Mouse (Mus musculus) heart, postnatal 14 days (tissue): ENCODE measurements around the gene Tbc1d15. TPM values are rescaled to one million over a fixed set of nuclear protein-coding genes. Genes with fewer than 3 reads are reported as not detected.
A peak's percentile ranks its signal among the peaks of the same experiment; 100 is the strongest.

Source experiments
- DNase-seq, 2 experiments: peaks; one replicate each; pipeline ENCODE4 v3.0.0; 2021 to 2022
- intact Hi-C: fragments of 180-260 bp; cut with DNase I; formaldehyde crosslinking; loops from one replicate; pipeline ENCODE4 v1.15.1; 2025
- total RNA-seq, 2 experiments: library from RNA; stranded (reverse); gene quantifications; 2 replicates each; pipeline ENCODE4 v1.2.3; 2021

Tbc1d15 gene
- total RNA-seq, 2 experiments from 2014 or later = 43.2 to 46.0 TPM

DNA sequence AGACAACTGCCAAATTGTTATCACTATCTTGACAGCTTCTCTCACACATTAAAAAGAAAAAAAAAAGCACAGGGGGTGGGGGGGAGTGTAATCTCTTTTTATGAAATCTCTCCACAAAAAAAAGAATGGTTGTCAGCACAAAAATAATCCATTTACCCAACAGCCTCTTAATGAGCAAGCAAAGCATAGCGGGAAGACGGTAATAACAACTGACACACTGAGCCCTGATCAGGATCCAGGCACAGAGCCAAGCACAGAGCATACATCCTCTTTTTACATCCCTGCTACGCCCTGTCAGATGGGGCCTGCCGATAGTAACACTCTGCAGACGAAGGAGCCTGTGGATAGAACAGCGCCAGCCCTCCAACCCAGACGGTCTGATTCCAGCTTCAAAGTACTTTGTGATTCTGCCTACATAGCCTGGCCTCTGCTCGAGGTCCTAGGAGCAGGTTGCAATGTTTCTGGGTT lies 79.9 kb downstream of the Tbc1d15 start:
- intact Hi-C loops = no loop called here
- peak; percentile 3 to 4 for DNase-seq

- intact Hi-C loops = no loop called here
- DNase-seq = no peak
Observed at GRCm38 (mm10) chr10:115170496-115171350, 80.5 kb downstream of the Tbc1d15 start.

- intact Hi-C loops = no loop called here
- no peak for DNase-seq
Observed at GRCm38 (mm10) chr10:115169410-115169809, 81.9 kb downstream of the Tbc1d15 start.

DNA sequence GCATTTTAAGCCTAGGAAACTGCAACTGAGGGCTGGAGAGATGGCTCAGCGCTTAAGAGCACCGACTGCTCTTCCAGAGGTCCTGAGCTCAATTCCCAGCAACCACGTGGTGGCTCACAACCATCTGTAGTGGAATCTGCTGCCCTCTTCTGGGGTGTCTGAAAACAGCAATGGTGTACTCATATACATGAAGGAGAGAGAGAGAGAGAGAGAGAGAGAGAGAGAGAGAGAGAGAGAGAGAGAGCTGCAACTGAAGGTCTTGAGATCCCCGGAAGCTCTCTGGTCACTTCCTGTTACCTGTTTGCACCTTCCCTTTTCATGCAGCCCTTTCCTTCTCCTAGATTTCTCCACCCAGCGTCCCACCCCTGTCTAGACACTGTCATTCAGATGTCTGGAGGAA lies 91.0 kb downstream of the Tbc1d15 start:
- intact Hi-C loops = no loop called here
- no peak for DNase-seq

Other genes starting within 250 kb of the Tbc1d15 start
- not detected for gene Tph2, start 66.4 kb downstream of the Tbc1d15 start, total RNA-seq
- gene Rab21, start 64.1 kb upstream of the Tbc1d15 start, total RNA-seq = 10 to 100 TPM; 66.8 to 68.4 TPM
- 10 to 100 TPM; 14.9 to 17.7 TPM for gene Tmem19, start 111.0 kb upstream of the Tbc1d15 start, total RNA-seq
- gene Thap2, start 133.0 kb upstream of the Tbc1d15 start, total RNA-seq = 10 to 100 TPM; 10.3 to 11.1 TPM
- gene Zfc3h1, start 133.5 kb upstream of the Tbc1d15 start, total RNA-seq = 10 to 100 TPM; 21.8 to 25.4 TPM